Mouse (Mus musculus) CD4-positive, CD25-positive, alpha-beta regulatory T cell, adult 2 months (primary cell): ENCODE results near the gene Sox11.

Experiments
- DNase-seq: peaks from one replicate; pipeline ENCODE4 v3.0.0-alpha.2; 2012; ENCODE audit warnings: low read depth, low spot score

The Sox11 gene

DNA sequence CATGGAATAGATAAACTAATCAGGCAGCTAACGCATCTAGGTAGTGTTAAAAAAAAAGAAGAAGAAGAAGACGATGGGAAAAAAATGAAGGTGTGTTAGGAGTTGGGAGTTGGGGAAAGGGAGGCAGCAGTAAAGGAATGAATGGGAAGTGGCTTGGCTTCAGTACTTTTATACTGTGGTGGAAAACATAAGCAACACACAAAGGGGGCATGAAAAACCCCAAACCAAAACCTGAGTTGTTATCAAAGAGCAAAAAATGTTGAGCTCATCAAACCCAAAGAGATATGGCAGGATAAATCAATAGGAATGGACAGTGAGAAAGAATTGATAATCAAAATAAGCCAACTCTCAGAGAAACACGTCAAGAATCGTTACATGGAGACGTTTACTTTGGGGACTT, 5.6 kb downstream of the Sox11 start:
- no peak for DNase-seq

DNA sequence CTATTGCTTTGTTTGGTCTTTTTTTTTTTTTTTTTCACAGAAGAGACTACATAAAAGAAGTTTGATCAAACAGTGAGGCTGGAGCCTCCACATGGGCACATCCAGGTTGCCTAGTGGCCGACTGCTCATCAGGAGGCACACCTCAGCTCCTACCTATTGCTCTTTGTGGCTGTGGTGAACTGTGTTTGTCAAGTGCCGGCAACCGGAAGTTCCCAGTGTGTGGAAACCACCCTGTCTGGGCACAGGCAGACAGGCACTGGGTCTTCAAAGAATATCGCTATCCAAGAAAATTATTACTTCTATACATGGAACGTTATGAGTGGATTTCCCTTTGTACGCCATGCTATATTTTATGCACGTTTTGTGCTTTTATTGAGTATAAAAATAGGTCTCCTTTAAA, 6.0 kb downstream of the Sox11 start:
- no peak for DNase-seq

GRCm38 (mm10) chr12:27335356-27336055, 6.9 kb downstream of the Sox11 start:
- no peak for DNase-seq

GRCm38 (mm10) chr12:27333590-27333989, 8.8 kb downstream of the Sox11 start:
- no peak for DNase-seq

- no peak for DNase-seq
These were observed 19.0 kb downstream of the Sox11 start for GRCm38 (mm10) chr12:27323423-27323822.

- DNase-seq, result no peak
These were observed 21.7 kb downstream of the Sox11 start for GRCm38 (mm10) chr12:27320705-27321104.

GRCm38 (mm10) chr12:27312985-27313384, 29.4 kb downstream of the Sox11 start:
- DNase-seq, result no peak

GRCm38 (mm10) chr12:27311854-27312466, 30.4 kb downstream of the Sox11 start:
- no peak for DNase-seq

DNA sequence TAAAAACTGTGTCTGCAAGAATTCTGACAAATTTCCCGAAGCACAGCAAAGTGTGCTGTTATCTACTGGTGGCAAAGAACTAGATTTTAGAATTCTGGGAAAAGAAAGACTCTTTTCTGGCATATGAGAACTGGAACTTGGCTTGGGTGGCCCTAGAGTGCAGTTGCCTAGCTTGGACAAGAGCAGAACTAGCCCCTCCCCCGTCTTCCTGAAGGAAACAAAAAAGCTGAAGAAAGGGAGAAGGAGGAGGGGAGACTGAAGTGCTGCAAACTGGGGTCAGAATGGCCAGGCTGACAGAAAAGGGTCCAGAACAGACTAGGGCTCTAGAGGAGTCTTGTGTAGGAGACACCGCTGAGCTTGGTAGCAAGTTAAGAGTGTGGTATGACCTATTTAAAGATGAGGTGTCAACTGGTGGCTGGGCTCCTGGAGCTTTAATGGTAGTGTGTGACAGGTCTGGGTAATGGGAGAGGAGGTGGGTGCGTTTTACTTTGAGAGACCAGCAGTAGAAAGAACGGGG, 31.0 kb downstream of the Sox11 start:
- DNase-seq, result no peak

DNA sequence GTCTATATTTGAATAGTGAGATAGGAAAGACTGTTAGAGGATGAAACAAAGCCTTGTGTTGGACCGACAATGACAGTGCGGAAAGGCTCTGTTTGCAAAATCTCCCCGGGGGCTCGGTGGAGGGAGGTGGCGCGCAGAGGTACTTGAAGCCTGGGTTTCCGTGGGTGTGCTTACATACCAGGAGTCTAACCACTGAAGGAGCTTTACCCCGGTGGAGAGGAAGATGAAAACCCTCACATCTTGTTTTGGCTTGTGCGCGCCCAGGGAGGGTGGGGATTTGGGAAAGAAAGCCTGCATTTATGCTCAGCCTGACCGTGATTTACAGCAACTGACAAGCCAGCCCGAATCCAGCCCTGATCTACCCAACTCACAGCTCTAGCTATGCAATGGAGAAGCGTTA, 31.7 kb downstream of the Sox11 start:
- no peak for DNase-seq

DNA sequence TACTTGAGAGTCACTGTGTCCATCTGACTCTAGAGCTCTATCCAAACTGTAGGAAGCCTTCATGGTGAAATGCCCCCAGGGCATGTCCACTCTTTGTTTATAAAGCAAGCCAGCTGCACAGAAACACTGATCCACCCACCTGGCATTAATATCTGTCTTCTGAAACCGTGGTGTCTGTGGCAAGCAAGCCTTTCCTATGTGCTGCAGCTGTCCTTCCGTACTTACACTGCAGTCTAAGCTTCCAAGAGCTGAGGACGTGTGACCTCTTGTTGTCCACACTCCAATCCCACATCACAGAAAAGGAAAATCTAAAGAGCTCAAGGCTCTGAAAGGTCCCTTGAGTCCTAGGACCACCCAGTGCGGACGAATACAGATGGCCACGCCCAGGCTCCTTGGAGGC, 32.4 kb downstream of the Sox11 start:
- no peak for DNase-seq

- no peak for DNase-seq
These were observed 37.5 kb downstream of the Sox11 start for GRCm38 (mm10) chr12:27304713-27305437.

DNA sequence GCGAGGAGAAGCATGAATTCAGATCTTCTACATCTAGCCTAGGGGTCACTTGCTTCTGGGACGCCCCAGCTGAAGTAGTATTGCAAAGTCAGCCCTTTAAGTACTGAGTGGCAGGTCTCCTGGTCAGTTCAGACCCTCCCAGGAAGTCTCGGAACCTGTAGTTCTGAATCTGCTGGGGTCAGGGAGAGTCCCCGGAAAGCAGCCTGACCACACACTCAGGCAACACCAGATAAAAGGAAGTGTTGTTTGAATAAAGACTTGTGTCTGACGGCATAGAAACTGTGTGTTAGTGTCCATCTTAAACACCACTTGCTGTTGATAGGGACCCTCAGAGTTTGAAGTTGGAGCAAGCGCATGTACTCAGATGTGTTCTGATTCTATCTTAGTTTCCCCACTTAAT, 39.2 kb downstream of the Sox11 start:
- no peak for DNase-seq

DNA sequence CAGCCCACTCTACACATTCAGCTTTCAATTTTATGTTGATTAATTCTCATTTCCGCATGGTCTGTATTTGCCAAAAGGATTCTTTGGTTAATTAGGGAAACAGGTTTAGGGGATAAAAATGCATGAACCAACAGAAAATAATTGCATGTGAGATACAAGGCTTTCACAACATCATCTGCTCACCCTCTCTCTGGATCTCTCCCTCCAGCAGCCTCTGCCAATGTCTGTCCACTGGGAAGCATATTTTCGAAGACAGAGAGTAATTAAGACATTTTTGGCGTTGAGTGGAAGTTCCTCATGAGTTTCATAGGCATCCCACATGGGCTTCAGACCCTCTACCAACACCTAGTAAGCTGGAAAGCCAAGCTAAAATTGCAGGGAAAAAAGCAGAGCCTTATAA, 43.7 kb downstream of the Sox11 start:
- DNase-seq, result no peak

- no peak for DNase-seq
These were observed 48.2 kb downstream of the Sox11 start for GRCm38 (mm10) chr12:27294191-27294590.

DNA sequence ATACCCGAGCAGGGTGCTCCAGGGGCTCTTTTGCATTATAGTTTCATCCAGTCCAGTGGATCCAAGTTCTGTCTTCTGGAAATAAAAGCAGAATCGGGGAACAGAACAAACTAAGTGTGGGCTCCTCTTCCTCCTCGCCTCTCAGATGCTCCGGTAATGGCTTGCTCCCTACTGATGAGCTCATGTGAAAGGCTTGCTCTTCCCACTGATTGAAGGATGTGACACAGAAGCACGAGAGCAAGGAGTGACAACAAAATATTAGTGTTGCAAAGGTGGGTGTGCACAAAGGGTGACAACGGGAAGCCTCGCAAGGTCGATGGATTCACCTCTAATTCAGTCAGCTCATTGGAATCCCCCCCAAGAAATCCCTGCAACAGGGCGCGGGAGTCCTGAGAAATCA, 48.6 kb downstream of the Sox11 start:
- no peak for DNase-seq

DNA sequence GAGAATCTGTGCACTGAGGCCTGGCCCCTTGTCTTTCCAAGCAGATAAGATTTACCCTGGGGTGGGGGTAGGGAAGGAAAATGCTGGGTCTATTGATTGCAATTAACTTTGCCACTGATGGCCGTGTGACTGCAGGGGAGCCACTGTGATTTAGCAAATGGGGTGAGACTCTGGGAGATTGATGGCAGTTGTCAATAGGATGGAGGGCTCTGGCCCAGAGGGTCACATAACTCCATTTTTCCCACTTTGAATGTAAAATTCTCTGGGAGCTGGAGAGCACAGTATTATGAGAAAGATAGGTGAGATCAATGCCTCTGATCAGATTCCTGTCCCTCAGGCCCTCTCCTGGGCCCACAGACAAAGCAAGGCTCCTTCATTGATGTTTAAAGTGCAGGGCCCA, 49.2 kb downstream of the Sox11 start:
- no peak for DNase-seq
